Mouse (Mus musculus): Measurements from ENCODE around the gene Wnt2b. TPM values are rescaled to one million over a fixed set of nuclear protein-coding genes. Genes with fewer than 3 reads are reported as not detected.

Gene Wnt2b
- total and polyA plus RNA-seq, 2 experiments from 2014 or later: 0.47 to 2.0 TPM

- H3K9me3 ChIP-seq (ENCODE audit: low read length): no peaks in the 10 kb centered on the region
- no peak overlapping the region for H3K4me2 ChIP-seq (ENCODE audit: low read depth)
- WGBS: 94% methylated on average over 4 of the region's 4 CpGs
- no peak for TF ChIP-seq CTCF (IDR thresholded peaks at IDR 0.05; ENCODE audit: low read depth)
- no peaks in the 10 kb centered on the region for H3K4me1 ChIP-seq (ENCODE audit: insufficient read depth)
- H3K4me3 ChIP-seq (ENCODE audit: low read depth, low read length): no peak overlapping the region
- DNase-seq: no peak
- no peaks in the 10 kb centered on the region for H3K27me3 ChIP-seq (ENCODE audit: insufficient read depth, low read length)
- H3K9ac ChIP-seq: no peak overlapping the region
- H3K27ac ChIP-seq (ENCODE audit: low read depth, low read length): no peak overlapping the region
- ATAC-seq: no peak
- peaks cover 16% of the 10 kb centered on the region for H3K36me3 ChIP-seq (ENCODE audit: insufficient read depth)
Observed at GRCm38 (mm10) chr3:104905389-104905788, 56.3 kb downstream of the Wnt2b start.

- no peaks in the 10 kb centered on the region for H3K9me3 ChIP-seq (ENCODE audit: low read length)
- H3K4me3 ChIP-seq (ENCODE audit: low read depth, low read length): no peak overlapping the region
- H3K9ac ChIP-seq: no peak overlapping the region
- TF ChIP-seq CTCF (IDR thresholded peaks at IDR 0.05; ENCODE audit: low read depth): no peak
- WGBS: 90% methylated on average over 4 of the region's 4 CpGs
- no peaks in the 10 kb centered on the region for H3K4me1 ChIP-seq (ENCODE audit: insufficient read depth)
- no peak for ATAC-seq
- DNase-seq: no peak
- H3K27ac ChIP-seq (ENCODE audit: low read depth, low read length): no peak overlapping the region
- no peaks in the 10 kb centered on the region for H3K27me3 ChIP-seq (ENCODE audit: insufficient read depth, low read length)
- peaks cover 31% of the 10 kb centered on the region for H3K36me3 ChIP-seq (ENCODE audit: insufficient read depth)
- H3K4me2 ChIP-seq (ENCODE audit: low read depth): no peak overlapping the region
Observed at GRCm38 (mm10) chr3:104901154-104901553, 60.6 kb downstream of the Wnt2b start.

DNA sequence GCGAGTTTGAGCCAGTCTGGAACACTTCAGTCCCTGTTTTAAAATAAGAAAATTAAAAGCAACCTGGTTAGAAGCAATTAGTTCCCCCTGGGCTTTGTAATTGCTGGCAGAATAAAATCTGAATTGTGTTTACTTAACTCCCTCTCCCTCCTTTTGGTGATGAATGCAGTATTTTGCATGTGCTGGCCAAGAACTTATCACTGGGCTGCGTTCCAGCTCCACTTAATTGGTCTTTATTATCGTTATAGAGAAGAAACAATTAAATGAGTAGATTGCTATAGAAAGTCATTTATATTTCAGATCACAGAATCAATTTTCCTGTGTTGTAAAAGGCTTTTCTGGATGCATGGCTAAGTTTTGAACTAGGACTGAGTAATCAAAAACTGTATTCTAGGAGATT is 65.6 kb downstream of the Wnt2b start:
- H3K4me1 ChIP-seq (ENCODE audit: insufficient read depth): no peaks in the 10 kb centered on the region
- DNase-seq (peak; percentile 18), ATAC-seq (no peak)
- H3K4me3 ChIP-seq (ENCODE audit: low read depth, low read length): no peak overlapping the region
- H3K4me2 ChIP-seq (ENCODE audit: low read depth): no peak overlapping the region
- H3K27ac ChIP-seq (ENCODE audit: low read depth, low read length): no peak overlapping the region
- H3K9me3 ChIP-seq (ENCODE audit: low read length): no peaks in the 10 kb centered on the region
- peaks cover 27% of the 10 kb centered on the region for H3K36me3 ChIP-seq (ENCODE audit: insufficient read depth)
- WGBS: 31% methylated on average over 3 of the region's 3 CpGs
- no peak for TF ChIP-seq CTCF (IDR thresholded peaks at IDR 0.05; ENCODE audit: low read depth)
- no peaks in the 10 kb centered on the region for H3K27me3 ChIP-seq (ENCODE audit: insufficient read depth, low read length)
- H3K9ac ChIP-seq: no peak overlapping the region

Other genes starting within 250 kb of the Wnt2b start
- gene Ppm1j, start 180.9 kb downstream of the Wnt2b start, total RNA-seq (2014; rRNA removed): 2.5 and 2.6 TPM in 2 replicates
- gene Ppm1j, start 180.9 kb downstream of the Wnt2b start, polyA plus RNA-seq (2015; fragmentation: Nextera tagmentation; extraction: Ambion mirVana): 2.0 TPM in 2 replicates
- 0.08 and 0.10 TPM in 2 replicates for gene Fam19a3, start 180.1 kb downstream of the Wnt2b start, total RNA-seq (2014; rRNA removed)
- 0.05 and 0.18 TPM in 2 replicates for gene Fam19a3, start 180.1 kb downstream of the Wnt2b start, polyA plus RNA-seq (2015; fragmentation: Nextera tagmentation; extraction: Ambion mirVana)
- 38.0 and 42.7 TPM in 2 replicates for gene Rhoc, start 173.5 kb downstream of the Wnt2b start, total RNA-seq (2014; rRNA removed)
- gene Rhoc, start 173.5 kb downstream of the Wnt2b start, polyA plus RNA-seq (2015; fragmentation: Nextera tagmentation; extraction: Ambion mirVana): 42.5 and 45.1 TPM in 2 replicates
- gene Mov10, start 143.4 kb downstream of the Wnt2b start, total RNA-seq (2014; rRNA removed): 3.9 and 7.7 TPM in 2 replicates
- gene Mov10, start 143.4 kb downstream of the Wnt2b start, polyA plus RNA-seq (2015; fragmentation: Nextera tagmentation; extraction: Ambion mirVana): 3.9 and 4.6 TPM in 2 replicates
- 41.5 and 46.5 TPM in 2 replicates for gene St7l, start 97.9 kb downstream of the Wnt2b start, total RNA-seq (2014; rRNA removed)
- gene St7l, start 97.9 kb downstream of the Wnt2b start, polyA plus RNA-seq (2015; fragmentation: Nextera tagmentation; extraction: Ambion mirVana): 31.2 and 35.4 TPM in 2 replicates
- gene Capza1, start 97.4 kb downstream of the Wnt2b start, total RNA-seq (2014; rRNA removed): 119 and 123 TPM in 2 replicates
- gene Capza1, start 97.4 kb downstream of the Wnt2b start, polyA plus RNA-seq (2015; fragmentation: Nextera tagmentation; extraction: Ambion mirVana): 85.5 and 92.4 TPM in 2 replicates
- 27.9 and 31.7 TPM in 2 replicates for gene Cttnbp2nl, start 91.2 kb upstream of the Wnt2b start, total RNA-seq (2014; rRNA removed)
- gene Cttnbp2nl, start 91.2 kb upstream of the Wnt2b start, polyA plus RNA-seq (2015; fragmentation: Nextera tagmentation; extraction: Ambion mirVana): 32.9 and 44.9 TPM in 2 replicates
- gene 4930564D02Rik, start 104.9 kb upstream of the Wnt2b start, total RNA-seq (2014; rRNA removed): not detected in 2 replicates
- gene 4930564D02Rik, start 104.9 kb upstream of the Wnt2b start, polyA plus RNA-seq (2015; fragmentation: Nextera tagmentation; extraction: Ambion mirVana): not detected in 2 replicates

All from forebrain, postnatal 0 days (tissue).